Mouse (Mus musculus) lung, postnatal 36 days (tissue): ENCODE results near the gene Dennd4c.

Experiments used
- DNase-seq: peaks from one replicate; pipeline ENCODE4 v3.0.0; 2022; ENCODE audit warnings: mixed read lengths

Gene Dennd4c

GRCm38 (mm10) chr4:86885790-86886159, 137.4 kb downstream of the Dennd4c start:
- DNase-seq, result peak; percentile 44

GRCm38 (mm10) chr4:86886160-86886878, 138.0 kb downstream of the Dennd4c start:
- peak; percentile 95 for DNase-seq

- peak; percentile 42 for DNase-seq
Observed at GRCm38 (mm10) chr4:86887879-86888278, 139.5 kb downstream of the Dennd4c start.

DNA sequence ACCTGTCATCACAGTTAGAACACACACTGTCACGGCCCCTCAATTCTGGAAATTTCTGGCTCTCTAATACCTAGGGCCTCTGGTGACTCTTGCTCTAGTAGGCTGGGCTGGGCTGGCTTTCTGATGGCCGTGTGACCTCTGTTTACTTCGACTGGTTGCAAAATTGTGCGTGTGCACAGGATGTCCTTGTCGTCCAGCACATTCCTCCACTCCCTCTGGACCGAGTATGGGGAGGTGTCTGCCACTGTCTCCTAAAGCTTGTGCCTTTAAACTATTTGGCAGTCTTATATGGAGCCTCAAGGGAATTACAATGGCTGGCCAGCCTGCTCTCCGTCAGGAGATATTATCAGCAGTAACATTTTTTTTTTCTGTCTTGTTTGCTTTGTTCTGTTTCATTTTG, 149.1 kb downstream of the Dennd4c start:
- DNase-seq, result peak; percentile 71

DNA sequence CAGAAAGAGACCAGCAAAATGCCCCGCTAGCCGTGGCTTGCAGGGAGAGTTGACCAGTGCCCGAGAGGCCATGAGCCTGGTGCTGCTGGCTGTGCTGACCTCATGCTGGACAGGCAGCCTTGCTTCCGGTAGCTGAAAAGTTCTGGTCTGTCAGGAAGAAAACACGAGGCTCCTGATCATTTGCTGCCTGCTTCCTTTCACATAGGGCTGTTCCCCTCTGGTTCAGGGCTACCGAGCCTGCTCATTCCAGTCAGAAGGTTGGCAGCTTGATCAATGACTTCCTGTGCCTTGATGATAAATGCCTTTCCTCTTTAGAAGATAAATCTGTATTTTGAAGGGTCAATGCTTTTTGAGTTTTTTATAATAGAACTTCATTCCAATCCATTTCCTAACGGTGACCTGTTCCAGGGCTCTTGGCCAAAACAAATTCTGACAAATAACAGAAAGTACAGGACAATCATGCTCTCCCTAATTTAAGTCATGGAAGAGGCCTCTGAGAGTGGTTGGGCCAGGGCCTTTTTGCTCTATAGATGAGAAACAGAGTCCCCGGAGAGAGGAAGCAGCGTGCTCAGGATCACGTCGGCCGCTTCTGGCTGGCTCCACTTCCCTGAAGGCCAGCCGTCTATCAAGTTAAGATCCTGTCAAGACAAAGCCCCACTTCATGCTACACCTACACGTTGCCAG, 150.6 kb downstream of the Dennd4c start:
- DNase-seq, result peak; percentile 85
